Mouse (Mus musculus) ZHBTc4 (cell line): Measurements from ENCODE around the gene Trmt44.
"Not testable (repeated sequence)": the region's sequence is repeated elsewhere in the genome, so short reads cannot be mapped to it uniquely, and the experiment has no call there.

ENCODE experiments used
- DNase-seq: peaks from one replicate; pipeline ENCODE4 v3.0.0-alpha.2; 2011; ENCODE audit warnings: low read depth, low spot score

Trmt44 gene

GRCm38 (mm10) chr5:35592081-35592736 lies 17.3 kb upstream of the Trmt44 start:
- peak; percentile 86 for DNase-seq

DNA sequence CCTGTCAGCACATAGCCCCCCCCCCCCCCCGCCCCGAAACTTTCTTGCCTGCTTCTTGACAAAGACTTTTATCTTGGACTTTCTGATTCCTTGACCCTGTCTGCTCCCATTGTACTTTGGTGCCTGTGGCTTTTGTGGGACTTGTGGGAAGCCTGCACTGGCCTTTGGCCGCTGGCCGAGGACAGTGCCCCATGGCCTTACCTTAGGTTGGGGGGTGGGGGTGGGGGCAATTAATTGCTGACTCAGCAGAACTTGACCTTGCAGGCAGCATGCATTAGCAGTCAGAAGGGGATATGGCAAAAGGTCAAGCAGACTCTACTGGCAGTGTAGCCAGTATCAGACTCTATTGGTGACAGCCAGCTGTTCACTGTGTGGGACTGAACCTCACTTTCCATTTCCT lies 16.6 kb upstream of the Trmt44 start:
- DNase-seq = no peak

- not testable (repeated sequence) for DNase-seq
Measured at GRCm38 (mm10) chr5:35584259-35584658, 9.4 kb upstream of the Trmt44 start.

DNA sequence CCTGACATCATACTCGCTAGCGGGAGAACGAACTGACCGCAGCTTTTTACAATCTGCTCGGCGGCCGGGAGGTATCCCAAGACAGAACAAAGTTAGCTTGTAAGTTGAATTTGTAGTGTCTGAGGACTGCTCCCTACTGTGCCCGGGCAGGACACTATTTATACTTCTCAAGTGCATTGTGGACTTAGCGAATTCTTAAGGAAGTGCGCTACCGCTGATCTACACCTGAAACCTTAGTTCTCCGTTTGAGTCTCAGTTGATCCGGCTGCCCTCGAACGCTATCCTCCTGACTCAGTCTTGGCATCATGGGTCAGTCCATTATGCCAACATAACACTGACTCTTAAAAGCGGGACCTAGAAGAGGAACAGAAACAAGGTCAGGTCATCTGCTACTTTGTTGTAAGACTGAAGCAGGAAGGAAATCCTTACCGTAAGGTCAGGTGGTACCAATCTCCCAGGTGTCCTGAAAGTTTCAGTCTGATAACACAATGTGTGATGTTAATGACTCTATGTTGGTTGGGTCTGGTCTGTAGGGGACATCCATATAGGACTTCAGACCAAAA lies 8.4 kb upstream of the Trmt44 start:
- no peak for DNase-seq

- DNase-seq = peak; percentile 97
Measured at GRCm38 (mm10) chr5:35582445-35583220, 7.8 kb upstream of the Trmt44 start, which contains the start of gene Acox3. TSS of gene Acox3 (plus strand) at chr5:35583040.

GRCm38 (mm10) chr5:35580156-35580922 lies 5.5 kb upstream of the Trmt44 start:
- no peak for DNase-seq

DNA sequence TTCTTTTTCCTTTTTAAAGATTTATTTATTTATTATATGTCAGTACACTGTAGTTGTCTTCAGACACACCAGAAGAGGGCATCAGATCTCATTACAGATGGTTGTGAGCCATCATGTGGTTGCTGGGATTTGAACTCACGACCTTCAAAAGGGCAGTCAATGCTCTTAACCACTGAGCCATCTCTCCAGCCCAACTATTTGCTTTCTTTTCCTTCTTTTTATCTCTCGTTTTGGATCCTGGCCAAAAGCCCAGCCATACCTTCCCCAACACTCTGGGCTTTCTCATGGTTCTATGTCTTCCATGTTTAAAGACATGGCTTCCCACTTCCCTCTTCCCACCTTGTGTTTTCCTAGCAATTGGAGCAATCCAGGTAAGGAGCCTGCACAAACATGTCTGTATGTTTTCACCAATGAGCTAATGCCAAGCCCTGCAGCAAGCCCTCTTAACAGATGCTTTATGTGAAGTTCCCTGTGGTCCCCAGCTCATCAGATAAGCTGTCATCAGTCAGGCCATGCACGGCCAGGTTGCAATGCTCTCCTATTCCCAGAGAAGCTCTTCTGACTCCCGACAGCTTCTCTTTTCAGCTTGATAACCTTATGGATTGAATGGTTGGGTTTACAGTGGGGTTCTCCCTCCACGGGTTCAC lies 4.5 kb upstream of the Trmt44 start:
- DNase-seq = no peak

DNA sequence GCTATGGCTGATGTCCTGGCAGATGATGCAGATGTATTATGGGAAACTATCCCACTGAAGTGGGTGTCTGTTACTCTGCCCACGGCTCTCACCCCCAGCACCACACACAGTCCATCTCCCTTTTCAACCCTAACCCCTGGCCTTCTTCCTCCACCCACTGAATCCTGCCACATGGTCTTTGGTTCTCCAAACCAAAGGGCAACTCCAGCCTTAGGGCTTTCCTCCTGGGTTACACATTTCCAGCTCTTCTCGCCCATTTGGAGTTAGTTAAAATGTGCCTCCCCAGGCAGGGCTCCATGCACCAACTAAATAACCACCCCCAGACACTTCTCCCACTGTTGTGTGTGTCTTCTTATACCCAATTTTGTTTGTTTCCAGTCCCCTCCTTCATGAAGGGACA lies 3.5 kb upstream of the Trmt44 start:
- no peak for DNase-seq

GRCm38 (mm10) chr5:35576409-35577020 lies 1.6 kb upstream of the Trmt44 start:
- no peak for DNase-seq

GRCm38 (mm10) chr5:35571546-35571945 lies 3.3 kb downstream of the Trmt44 start:
- no peak for DNase-seq

DNA sequence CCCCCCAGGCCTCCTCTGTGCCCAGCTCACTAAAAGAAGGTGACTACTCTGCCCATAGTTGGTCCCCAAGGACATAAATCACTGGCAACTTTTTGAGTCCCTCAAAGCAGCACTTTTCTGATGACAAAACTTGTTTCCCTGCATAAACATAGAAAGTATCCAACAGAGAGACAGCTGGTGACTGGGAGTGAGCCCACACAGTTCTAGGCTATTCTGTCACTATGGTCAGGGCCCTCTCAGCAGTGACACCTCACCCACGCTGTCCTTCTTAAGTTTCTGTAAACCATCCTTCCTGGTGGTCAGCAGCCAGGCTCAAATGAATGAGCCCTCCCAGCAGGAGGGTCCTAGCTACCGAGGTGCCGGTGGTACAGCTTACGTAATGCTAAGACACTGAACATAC lies 8.2 kb downstream of the Trmt44 start:
- no peak for DNase-seq

GRCm38 (mm10) chr5:35565217-35565616 lies 9.7 kb downstream of the Trmt44 start:
- no peak for DNase-seq

DNA sequence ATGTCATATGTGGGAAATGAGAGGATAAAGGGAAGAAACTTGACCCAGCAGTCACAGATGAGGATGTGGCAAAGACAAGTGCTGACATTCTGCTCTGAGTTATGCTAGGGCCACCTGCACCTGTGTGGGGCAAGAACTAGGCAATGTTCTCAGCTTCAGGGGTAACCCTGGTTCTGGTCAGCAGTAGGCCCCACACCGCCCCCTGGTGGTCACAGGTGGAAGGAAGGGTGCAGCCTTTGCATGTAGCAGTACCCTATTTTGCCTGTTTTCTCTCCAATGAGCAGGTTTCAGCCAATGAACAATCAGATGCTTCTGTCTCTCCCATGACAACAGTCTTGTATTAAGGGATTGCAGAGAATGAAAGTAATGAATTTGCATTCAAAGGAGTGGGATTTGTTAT lies 11.4 kb downstream of the Trmt44 start:
- peak; percentile 83 for DNase-seq

- no peak for DNase-seq
Measured at GRCm38 (mm10) chr5:35562616-35563015, 12.3 kb downstream of the Trmt44 start.

GRCm38 (mm10) chr5:35559447-35559846 lies 15.4 kb downstream of the Trmt44 start:
- DNase-seq = no peak

- DNase-seq = peak; percentile 74
Measured at GRCm38 (mm10) chr5:35557946-35558621, 16.8 kb downstream of the Trmt44 start.

DNA sequence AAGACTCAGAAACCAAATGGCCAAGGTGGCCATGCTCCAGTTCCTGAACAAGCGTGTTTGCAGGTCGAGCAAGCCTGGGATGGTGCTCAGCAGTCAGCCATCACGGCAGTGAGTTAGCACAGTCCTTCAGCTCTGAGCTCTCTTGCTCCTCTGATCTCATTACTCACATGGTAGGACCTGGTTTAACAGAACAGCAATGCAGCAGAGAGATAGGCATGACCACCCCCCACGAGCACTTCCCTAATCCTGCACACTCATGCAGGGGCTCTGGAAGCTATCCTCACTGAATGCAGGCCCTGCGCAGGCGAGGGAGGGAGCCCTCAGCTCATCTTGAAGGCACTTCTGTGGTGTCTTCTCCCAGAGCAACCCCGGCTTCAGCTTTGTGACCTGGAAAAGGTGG lies 18.5 kb downstream of the Trmt44 start:
- no peak for DNase-seq

GRCm38 (mm10) chr5:35552838-35553539 lies 21.9 kb downstream of the Trmt44 start:
- DNase-seq = no peak

DNA sequence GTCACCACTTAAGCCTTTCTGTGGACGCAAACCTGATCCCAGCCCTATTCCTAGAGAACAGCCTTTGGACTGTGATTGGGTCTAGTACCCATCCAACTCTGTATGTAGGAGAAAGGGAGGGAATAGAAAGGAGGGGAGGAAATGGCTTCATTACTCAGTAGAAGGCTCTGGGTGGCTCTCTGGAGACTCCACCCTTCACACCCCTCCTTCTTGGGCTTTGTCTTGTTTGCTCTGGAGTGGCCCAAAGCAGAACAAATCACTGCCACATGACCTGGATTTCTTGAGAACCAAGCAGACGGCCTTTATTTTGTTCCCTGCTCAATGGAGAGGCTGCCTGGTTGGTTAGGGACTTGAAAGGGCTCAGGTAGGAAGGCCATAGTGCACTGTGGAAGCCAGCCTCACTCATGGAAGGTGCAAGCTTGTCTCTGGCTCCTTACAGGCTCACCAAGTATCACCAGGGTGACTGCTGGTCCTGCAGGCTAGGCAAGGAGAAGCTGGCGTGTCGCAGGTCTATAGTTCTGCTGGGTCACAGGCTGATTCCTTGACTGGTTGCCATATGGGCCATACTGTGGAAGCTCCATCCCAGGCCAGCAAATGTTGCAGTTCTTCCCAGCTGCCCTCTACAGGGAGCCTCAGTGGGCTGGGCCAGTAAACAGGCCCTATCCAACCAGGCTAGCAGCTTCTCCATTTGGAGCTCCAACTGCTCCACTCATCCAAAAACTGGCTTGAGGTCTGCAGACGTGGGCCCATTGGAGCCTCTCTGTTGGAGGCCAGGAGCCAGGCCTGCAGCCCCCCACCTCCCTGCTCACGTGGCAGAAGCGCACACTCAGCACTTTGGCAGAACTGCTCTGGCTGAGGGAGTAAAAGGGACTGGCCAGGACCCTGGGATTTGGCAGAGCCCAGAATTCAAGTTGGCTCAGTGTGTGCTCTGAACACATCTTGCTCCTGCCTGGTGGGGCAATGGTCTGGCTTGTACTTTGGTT lies 22.7 kb downstream of the Trmt44 start:
- peak; percentile 46 for DNase-seq
